Mouse (Mus musculus) hindbrain, postnatal 0 days (tissue): ENCODE data around the gene Mrps11. TPM values are rescaled to one million over a fixed set of nuclear protein-coding genes. Genes with fewer than 3 reads are reported as not detected.

Experiments used
- ATAC-seq: fragments of 200-750 bp; cut with Nextera tagmentation; 2 replicates; pipeline ENCODE4 v1.8.0; 2017; ENCODE audit warnings: mild to moderate bottlenecking, moderate TSS enrichment, moderate library complexity
- DNase-seq: peaks from one replicate; pipeline ENCODE4 v3.0.0-alpha.2; 2015; ENCODE audit warnings: low spot score
- H3K27ac ChIP-seq: fragments of 300-500 bp; sonication (generic); 2 replicates; pipeline ENCODE4 v1.5.1; 2014; ENCODE audit warnings: mild to moderate bottlenecking
- H3K27me3 ChIP-seq: fragments of 300-500 bp; sonication (generic); 2 replicates; pipeline ENCODE4 v1.6.1; 2014; ENCODE audit warnings: low read length, mixed read lengths; ENCODE audit not compliant: insufficient read depth
- H3K36me3 ChIP-seq: fragments of 300-500 bp; sonication (generic); 2 replicates; pipeline ENCODE4 v1.6.1; 2014; ENCODE audit warnings: low read length, mixed read lengths; ENCODE audit not compliant: insufficient read depth
- H3K4me1 ChIP-seq: fragments of 300-500 bp; sonication (generic); 2 replicates; pipeline ENCODE4 v1.6.1; 2014; ENCODE audit warnings: antibody characterized with exemption, low read length, mixed read lengths; ENCODE audit not compliant: insufficient read depth
- H3K4me2 ChIP-seq: fragments of 300-500 bp; sonication (generic); 2 replicates; pipeline ENCODE4 v1.6.1; 2014; ENCODE audit warnings: low read depth, mild to moderate bottlenecking, low read length, moderate library complexity, mixed read lengths
- H3K4me3 ChIP-seq: fragments of 300-500 bp; sonication (generic); 2 replicates; pipeline ENCODE4 v1.5.1; 2014; ENCODE audit warnings: low read length
- H3K9ac ChIP-seq: fragments of 300-500 bp; sonication (generic); replicated peaks from 2 replicates; pipeline ENCODE4 v1.6.1; 2014; ENCODE audit warnings: mild to moderate bottlenecking, low read length, moderate library complexity, mixed read lengths
- H3K9me3 ChIP-seq: fragments of 300-500 bp; sonication (generic); 2 replicates; pipeline ENCODE4 v1.6.1; 2016; ENCODE audit warnings: low read length, mixed read lengths
- CTCF ChIP-seq: IDR thresholded peaks from 2 replicates; pipeline ENCODE4 v1.5.1; 2016; ENCODE audit warnings: antibody characterized with exemption, control low read depth, low read depth
- WGBS: fragments of 180-500 bp; shearing (Covaris S2); extraction: QIAGEN DNeasy Blood & Tissue Kit; methylation state at CpG from one replicate; pipeline ENCODE4 v1.1.7; 2014; 5-methylcytosine and 5-hydroxymethylcytosine counted together
- polyA plus RNA-seq: library from polyadenylated mRNA; unstranded; fragments of >200 nt; fragmentation: Nextera tagmentation; extraction: Ambion mirVana; gene quantifications from 2 replicates; pipeline ENCODE4 v1.2.1, GENCODE M21; 2015
- total RNA-seq: library from RNA; depleted of rRNA; stranded (reverse); fragments of >200 nt; gene quantifications from 2 replicates; pipeline ENCODE4 v1.2.3, GENCODE M21; 2014; rRNA removed

Gene Mrps11
- total RNA-seq (48.8 and 56.8 TPM in 2 replicates), polyA plus RNA-seq (60.6 and 63.4 TPM in 2 replicates)

DNA sequence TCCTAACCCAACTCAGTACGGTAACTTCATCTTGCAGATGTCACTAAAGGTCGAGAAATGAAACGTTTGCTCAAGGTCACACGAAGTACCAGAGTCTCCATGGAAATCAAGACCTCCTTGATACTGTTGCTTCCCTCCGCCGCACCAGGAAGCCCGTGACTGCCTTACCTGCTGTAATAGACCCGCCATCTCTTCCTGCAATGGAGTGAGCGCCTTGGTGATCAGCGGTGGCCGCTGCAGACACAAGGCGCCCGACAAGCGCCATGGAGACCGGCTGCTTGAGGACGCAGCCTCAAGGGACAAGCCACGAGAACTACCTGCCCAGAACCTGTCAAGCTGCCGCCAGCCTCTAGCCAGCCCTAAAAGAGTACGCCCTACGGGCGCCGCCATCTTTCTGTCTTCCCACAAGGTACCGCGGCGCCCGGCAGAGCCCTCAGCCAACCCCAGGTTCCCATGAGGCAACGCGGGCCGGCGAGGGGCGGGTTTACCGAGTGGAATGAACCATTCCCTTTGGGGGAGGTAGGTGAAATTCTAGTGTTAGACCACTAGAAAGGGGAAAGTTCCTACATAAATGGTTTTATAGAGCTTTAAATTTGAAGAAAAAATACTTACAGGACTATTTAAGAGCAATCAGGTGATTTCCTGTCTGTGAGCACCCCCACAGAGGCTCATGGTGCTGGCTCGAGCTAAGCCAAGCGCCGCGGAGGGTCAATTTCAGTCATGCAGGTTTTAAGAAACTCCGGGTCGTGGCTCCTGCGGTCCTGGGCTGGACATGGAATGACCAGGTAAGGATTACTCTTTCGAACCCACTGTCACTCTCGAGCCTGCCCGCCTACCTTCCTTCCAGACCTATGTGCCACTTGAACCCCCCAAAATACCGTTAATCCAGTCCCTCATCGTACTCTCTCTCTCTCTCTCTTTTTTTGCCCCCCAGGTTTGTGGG is at the start of gene Mrps11, which contains the start of gene Mrpl46:
Gene Mrps11 (plus strand): TSS at position 481 of the 943 bp plus-strand sequence.
Gene Mrpl46 (minus strand): TSS at position 893 of the 943 bp plus-strand sequence.
- Histone ChIP-seq H3K4me3 (peak within 1 kb of the TSS; percentile 88), H3K4me2 (peak within 1 kb of the TSS; percentile 98), H3K27ac (peak within 1 kb of the TSS; percentile 64), H3K4me1 (peaks cover 12% of the 10 kb centered on the region; the same call in 1 of the 2 replicates), H3K9me3 (no peaks in the 10 kb centered on the region), H3K27me3 (no peaks in the 10 kb centered on the region), H3K9ac (peak within 1 kb of the TSS; percentile 81), H3K36me3 (peaks cover 18% of the 10 kb centered on the region)
- TF ChIP-seq CTCF = 0 out of 2 replicates have a peak, but pooled peaks have one; percentile 7
- ATAC-seq = peak; percentile 98
- peak; percentile 94 for DNase-seq
- WGBS = under 1% methylated on average over 44 of the region's 44 CpGs

DNA sequence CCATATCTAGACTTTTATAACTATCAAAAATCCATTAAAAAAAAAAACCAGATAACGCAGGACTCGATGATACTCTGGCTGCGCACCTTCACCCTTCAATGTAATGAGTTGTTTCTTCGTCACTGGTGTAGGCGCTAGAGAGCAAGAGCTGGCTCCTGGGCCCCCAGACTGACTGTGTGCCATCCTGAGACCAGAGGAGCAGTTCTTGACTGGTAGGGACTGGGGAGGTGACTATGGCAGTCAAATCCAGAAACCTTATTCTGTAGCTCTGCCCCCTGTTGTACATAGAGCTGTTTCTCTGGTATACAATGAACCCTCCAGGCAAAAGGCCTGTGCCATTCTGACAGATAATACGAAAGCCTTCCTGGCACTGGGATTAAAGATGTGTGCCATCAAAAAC is 45.7 kb upstream of the Mrps11 start:
- no peak for TF ChIP-seq CTCF
- no peak overlapping the region for H3K9ac ChIP-seq
- H3K4me2 ChIP-seq = no peak overlapping the region
- no peaks in the 10 kb centered on the region for H3K9me3 ChIP-seq
- no peak overlapping the region for H3K27ac ChIP-seq
- H3K4me3 ChIP-seq = no peak overlapping the region
- ATAC-seq (no peak), DNase-seq (no peak)
- H3K27me3 ChIP-seq = no peaks in the 10 kb centered on the region
- 95% methylated on average over 6 of the region's 6 CpGs for WGBS
- no peaks in the 10 kb centered on the region for H3K4me1 ChIP-seq
- H3K36me3 ChIP-seq = no peaks in the 10 kb centered on the region

DNA sequence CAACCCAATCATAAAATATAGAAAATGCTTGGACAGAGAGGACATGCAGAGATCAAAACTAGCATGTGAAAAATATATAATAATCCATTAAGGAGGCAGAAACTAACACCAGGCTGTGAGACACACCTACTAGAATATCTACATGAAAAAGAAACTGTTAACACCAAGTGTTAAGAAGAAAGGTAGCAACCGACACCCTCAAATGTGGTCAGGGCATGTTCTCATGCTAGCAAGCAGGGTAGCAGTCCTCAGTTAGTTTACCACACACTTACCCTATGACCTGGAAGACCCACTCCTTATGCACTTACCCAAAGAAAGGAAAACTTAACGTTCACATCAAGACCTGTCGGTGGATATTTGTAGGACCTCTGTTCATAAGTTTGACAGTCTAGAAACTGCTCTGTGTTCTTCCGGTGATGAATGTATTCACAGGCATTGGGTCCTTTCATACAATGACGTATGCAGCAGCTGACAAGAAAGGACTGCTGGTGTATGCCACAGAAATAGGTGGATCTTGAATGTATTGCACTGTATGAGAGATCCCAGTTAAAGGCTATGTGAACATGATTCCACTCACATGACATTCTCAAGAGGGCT is 45.2 kb upstream of the Mrps11 start, which contains the start of gene Ntrk3:
Gene Ntrk3 (minus strand): TSS at position 399 of the 597 bp plus-strand sequence.
- no peaks in the 10 kb centered on the region for H3K4me1 ChIP-seq
- no peaks in the 10 kb centered on the region for H3K9me3 ChIP-seq
- ATAC-seq = no peak
- WGBS = 85% methylated on average over 5 of the region's 5 CpGs
- no peaks in the 10 kb centered on the region for H3K27me3 ChIP-seq
- H3K9ac ChIP-seq = no peak within 1 kb of the TSS
- no peaks in the 10 kb centered on the region for H3K36me3 ChIP-seq
- H3K4me3 ChIP-seq = no peak within 1 kb of the TSS
- no peak for DNase-seq
- no peak within 1 kb of the TSS for H3K4me2 ChIP-seq
- no peak for TF ChIP-seq CTCF
- no peak within 1 kb of the TSS for H3K27ac ChIP-seq

DNA sequence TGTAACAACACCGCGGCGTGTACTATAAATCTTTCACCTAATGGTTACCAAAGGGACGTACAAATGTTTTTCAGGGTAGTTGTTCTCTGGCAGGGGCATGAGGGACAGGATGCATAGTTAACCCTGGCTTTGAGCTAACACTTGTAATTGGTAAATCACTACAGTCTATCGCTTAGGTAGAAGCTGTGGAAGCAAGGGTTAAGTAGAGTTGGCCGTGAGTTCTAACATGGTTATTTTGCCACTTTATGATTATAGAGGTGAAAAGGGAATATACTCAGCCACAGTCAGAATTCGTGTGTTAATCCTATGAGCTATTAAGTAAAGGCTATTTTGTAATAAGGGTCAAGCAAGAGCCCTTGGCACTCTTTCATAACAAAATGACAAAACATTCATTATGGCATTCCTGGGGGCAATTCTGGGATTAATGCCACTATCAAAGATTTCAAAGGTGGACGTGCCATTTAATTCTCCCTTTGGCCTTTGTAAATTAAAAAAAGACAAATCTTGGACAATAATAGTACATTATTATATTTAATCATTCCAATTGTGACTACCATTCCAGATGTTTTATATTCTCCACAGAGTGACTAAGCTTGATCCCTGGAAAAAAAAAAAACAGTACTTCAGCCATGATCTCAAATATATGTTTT is 43.4 kb upstream of the Mrps11 start:
- ATAC-seq (no peak), DNase-seq (no peak)
- 80% methylated on average over 8 of the region's 8 CpGs for WGBS

DNA sequence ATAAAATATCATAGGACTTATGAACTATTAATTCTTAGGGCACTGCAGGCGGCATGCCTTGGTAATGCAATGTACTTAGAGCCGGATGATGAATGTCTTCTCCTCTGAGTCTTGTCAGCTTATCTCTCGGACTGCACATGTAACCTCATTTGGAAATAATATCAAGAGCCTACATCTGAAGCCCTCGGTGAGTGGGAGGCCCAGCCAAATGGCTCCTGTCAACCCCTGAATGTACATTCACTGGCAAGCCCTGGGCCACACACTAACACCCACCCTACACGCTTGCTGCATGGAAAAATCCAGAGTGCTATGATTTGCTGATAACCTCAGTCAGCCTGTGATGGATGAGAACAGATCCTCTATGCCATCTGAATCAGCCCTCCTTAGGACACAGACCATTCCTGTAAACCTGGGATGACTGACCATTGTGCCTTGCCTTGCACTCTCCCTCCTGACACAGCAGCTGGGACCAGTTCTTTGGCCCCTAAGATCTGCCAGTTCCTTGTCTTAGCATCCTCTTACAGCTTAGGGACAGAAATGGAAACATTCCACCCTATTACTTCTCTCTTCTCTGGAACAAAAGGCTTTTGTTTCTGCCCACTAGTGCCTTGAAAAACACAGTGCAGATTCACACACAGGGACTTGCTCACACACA is 39.1 kb upstream of the Mrps11 start:
- Histone ChIP-seq H3K4me2 (no peak overlapping the region), H3K36me3 (no peaks in the 10 kb centered on the region), H3K27me3 (no peaks in the 10 kb centered on the region), H3K27ac (no peak overlapping the region), H3K9ac (no peak overlapping the region), H3K4me1 (no peaks in the 10 kb centered on the region), H3K4me3 (no peak overlapping the region), H3K9me3 (no peaks in the 10 kb centered on the region)
- 73% methylated on average over 5 of the region's 5 CpGs for WGBS
- ATAC-seq (no peak), DNase-seq (peak; percentile 15)
- TF ChIP-seq CTCF = no peak

More for the DNA sequence above, 43.4 kb upstream of the Mrps11 start:
- H3K9me3 ChIP-seq = no peaks in the 10 kb centered on the region
- no peak overlapping the region for H3K27ac ChIP-seq
- no peak overlapping the region for H3K9ac ChIP-seq
- H3K36me3 ChIP-seq = no peaks in the 10 kb centered on the region
- H3K4me3 ChIP-seq = no peak overlapping the region
- H3K4me1 ChIP-seq = no peaks in the 10 kb centered on the region
- no peak for TF ChIP-seq CTCF
- H3K4me2 ChIP-seq = no peak overlapping the region
- no peaks in the 10 kb centered on the region for H3K27me3 ChIP-seq

DNA sequence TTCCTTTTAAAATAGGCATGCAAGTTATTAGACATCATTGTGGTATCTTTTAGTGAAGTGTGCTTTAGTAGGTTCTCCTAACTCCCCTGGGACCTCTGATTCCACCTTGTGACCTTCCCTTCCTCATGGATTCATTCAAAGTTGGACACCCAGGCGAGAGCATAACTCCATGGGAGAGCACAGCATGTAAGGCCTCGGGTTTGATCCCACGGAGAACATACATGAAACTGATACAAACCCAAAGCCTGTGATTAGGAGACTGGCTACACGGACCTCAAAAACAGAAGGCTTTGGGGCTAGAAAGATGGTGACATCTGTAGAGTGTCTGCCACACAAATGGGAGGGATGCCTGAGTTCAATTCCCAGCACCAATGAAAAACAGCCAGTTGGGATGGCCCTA is 30.0 kb upstream of the Mrps11 start:
- DNase-seq (no peak), ATAC-seq (no peak)
- no peaks in the 10 kb centered on the region for H3K27me3 ChIP-seq
- H3K9me3 ChIP-seq = no peaks in the 10 kb centered on the region
- H3K27ac ChIP-seq = no peak overlapping the region
- H3K4me1 ChIP-seq = no peaks in the 10 kb centered on the region
- no peak overlapping the region for H3K4me3 ChIP-seq
- no peak overlapping the region for H3K9ac ChIP-seq
- TF ChIP-seq CTCF = no peak
- WGBS = 89% methylated on average over 4 of the region's 4 CpGs
- no peaks in the 10 kb centered on the region for H3K36me3 ChIP-seq
- H3K4me2 ChIP-seq = no peak overlapping the region
